Mouse (Mus musculus) ES-Bruce4 (cell line): ENCODE measurements around the gene Myom3. TPM values are rescaled to one million over a fixed set of nuclear protein-coding genes. Genes with fewer than 3 reads are reported as not detected.

Source experiments
- H3K27ac ChIP-seq: 2 replicates; pipeline ENCODE4 v1.5.1; 2012; ENCODE audit warnings: low read length, inconsistent platforms; ENCODE audit not compliant: insufficient read depth
- H3K27me3 ChIP-seq: 2 replicates; pipeline ENCODE4 v1.6.1; 2012; ENCODE audit warnings: mild to moderate bottlenecking, low read length, inconsistent platforms; ENCODE audit not compliant: control insufficient read depth, poor library complexity, insufficient read depth, severe bottlenecking
- H3K36me3 ChIP-seq: 2 replicates; pipeline ENCODE4 v1.6.1; 2012; ENCODE audit warnings: inconsistent platforms, mild to moderate bottlenecking, low read length, moderate library complexity; ENCODE audit not compliant: control insufficient read depth, poor library complexity, insufficient read depth, severe bottlenecking
- H3K4me1 ChIP-seq: one replicate; pipeline ENCODE4 v1.8.1; 2011; ENCODE audit warnings: low read length; ENCODE audit not compliant: control insufficient read depth, insufficient read depth
- H3K4me3 ChIP-seq: 2 replicates; pipeline ENCODE4 v1.5.1; 2011; ENCODE audit warnings: low read depth, mild to moderate bottlenecking, low read length
- H3K9ac ChIP-seq: 2 replicates; pipeline ENCODE4 v1.6.1; 2012; ENCODE audit warnings: low read depth, mild to moderate bottlenecking, inconsistent platforms; ENCODE audit not compliant: poor library complexity, severe bottlenecking
- H3K9me3 ChIP-seq: replicated peaks from 2 replicates; pipeline ENCODE4 v1.6.1; 2012; ENCODE audit warnings: mild to moderate bottlenecking, low read length, inconsistent platforms; ENCODE audit not compliant: control insufficient read depth, poor library complexity, insufficient read depth, severe bottlenecking
- CTCF ChIP-seq: IDR thresholded peaks from one replicate; pipeline ENCODE4 v1.8.1; 2011; ENCODE audit warnings: low read depth, low read length
- EP300 ChIP-seq: IDR thresholded peaks from 2 replicates; pipeline ENCODE4 v1.6.1; 2011; ENCODE audit warnings: low read depth, low read length; ENCODE audit not compliant: insufficient read depth
- POLR2A ChIP-seq: IDR thresholded peaks from one replicate; pipeline ENCODE4 v1.8.1; 2011; ENCODE audit warnings: low read length; ENCODE audit not compliant: insufficient read depth
- polyA plus RNA-seq: library from polyadenylated mRNA; stranded (reverse); fragments of >200 nt; gene quantifications from 2 replicates; pipeline ENCODE4 v1.2.4, GENCODE M21; 2011; ENCODE audit warnings: low read depth; ENCODE audit not compliant: missing spikeins, insufficient read depth, insufficient read length

The Myom3 gene
- polyA plus RNA-seq, 1 experiment = not detected

DNA sequence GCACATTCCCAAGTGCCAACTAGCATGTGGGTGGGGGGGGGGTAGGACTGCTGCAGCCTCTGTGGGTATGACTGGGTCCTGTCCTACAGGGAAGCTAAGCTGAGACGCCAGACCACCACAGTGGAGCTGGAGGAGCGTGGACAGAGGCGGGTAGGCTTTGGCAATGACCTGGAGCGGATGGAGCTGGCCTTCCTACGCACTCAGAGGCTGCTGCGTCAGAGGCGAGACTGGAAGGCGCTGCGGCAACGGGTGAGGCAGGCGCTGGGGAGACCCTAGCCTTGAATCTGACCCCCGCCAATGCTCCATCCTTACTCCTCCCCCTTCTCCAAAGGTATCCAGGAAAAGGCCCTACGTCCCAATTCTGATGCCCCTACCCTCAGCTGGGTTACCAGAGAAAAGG lies 5.2 kb downstream of the Myom3 start:
- Histone ChIP-seq H3K4me1 (no peaks in the 10 kb centered on the region), H3K27me3 (no peaks in the 10 kb centered on the region), H3K9me3 (no peaks in the 10 kb centered on the region), H3K9ac (no peak overlapping the region), H3K4me3 (no peak overlapping the region), H3K27ac (no peak overlapping the region), H3K36me3 (no peaks in the 10 kb centered on the region)
- TF ChIP-seq EP300 (no peak), CTCF (no peak), POLR2A (no peak)

DNA sequence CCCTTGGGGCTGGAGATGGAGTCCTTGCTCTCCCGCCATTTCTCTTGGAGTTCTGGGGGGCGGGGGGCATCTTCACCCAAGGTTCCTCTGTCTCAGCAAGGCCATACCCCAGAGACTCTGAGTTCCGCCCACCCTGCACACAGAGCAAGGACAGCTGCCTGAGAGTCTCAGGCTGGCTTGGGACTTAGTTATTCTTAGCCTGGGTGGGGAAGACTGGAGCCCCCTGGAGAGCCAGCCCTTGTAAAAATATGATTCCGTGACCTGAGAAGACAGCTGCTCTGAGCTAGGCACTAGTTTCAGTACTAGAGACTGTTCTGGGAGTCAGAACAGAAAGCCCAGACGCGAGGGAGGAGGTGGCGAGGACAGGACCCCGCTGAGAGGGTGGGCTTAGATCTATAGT lies 6.2 kb downstream of the Myom3 start:
- TF ChIP-seq CTCF (no peak), EP300 (no peak), POLR2A (no peak)
- Histone ChIP-seq H3K9ac (no peak overlapping the region), H3K27ac (no peak overlapping the region), H3K4me1 (no peaks in the 10 kb centered on the region), H3K36me3 (no peaks in the 10 kb centered on the region), H3K9me3 (no peaks in the 10 kb centered on the region), H3K4me3 (no peak overlapping the region), H3K27me3 (no peaks in the 10 kb centered on the region)

DNA sequence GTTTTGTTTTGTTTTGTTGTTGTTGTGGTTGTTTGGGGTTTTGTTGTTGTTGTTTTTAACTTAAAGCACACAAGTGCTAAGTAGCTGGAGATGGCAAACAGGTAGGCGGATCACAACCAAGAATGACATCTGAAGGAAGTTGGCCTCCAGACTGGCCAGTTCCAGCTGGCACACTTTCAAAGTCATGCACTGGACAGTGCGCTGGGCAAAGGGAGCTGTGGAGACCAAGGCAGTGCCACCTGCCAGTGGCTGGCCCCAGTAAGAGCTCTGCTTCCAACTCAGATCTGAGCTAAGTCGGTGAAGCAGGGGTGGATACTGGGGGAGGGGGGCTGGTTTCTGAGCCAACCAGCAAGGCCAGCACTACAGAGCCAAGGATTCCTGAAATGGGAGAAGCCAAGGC lies 7.5 kb downstream of the Myom3 start:
- TF ChIP-seq CTCF (no peak), EP300 (no peak), POLR2A (no peak)
- Histone ChIP-seq H3K9ac (no peak overlapping the region), H3K4me1 (no peaks in the 10 kb centered on the region)

DNA sequence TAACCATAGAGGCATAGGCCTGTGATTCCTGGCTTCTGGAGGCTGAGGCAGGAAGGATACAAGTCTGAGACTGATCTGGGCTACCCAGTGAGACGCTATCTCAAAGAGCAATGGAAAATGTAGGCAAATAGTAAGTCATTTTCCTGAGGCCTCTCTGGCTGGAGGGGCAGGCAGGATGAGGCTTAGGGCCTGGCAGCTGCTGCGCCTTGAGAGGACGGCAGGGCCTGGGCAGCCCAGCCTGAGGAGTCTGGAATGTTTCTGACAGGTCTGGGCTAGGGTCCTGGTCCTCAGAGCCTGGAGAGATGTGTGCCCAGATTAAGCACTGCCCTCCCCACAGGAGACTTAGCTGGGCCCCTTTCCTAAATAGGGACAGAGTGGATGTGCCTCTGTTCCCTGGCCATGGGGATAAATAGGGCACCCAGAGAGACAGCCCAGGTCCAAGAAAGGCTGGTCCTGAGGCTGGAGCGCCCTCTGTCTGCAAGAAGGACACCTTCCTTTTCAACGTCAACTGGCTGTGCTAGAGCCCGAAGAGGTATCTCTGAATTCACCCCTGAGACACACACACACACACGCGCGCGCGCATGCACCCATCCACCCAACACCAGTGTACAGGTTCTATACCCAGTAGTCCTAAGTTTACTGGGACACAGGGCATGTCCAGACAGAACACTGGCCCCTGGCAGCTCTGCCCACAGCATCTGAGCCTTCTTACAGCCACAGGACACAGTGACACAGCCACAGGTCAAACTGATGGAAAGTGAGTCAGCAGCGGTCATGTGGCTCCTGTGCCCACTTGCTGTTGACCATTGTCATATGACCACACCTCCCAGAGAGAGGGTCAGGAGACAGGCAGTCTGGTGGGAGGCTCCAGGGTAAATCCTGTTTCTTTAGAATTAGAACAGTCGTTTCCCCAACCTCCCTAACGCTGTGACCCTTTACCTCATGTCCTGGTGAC lies 9.3 kb downstream of the Myom3 start:
- Histone ChIP-seq H3K27ac (no peak overlapping the region), H3K4me3 (no peak overlapping the region), H3K9me3 (no peaks in the 10 kb centered on the region), H3K9ac (no peak overlapping the region), H3K4me1 (no peaks in the 10 kb centered on the region), H3K27me3 (no peaks in the 10 kb centered on the region), H3K36me3 (no peaks in the 10 kb centered on the region)
- no peak for TF ChIP-seq EP300
- TF ChIP-seq CTCF = peak; percentile 88
- TF ChIP-seq POLR2A = no peak

More for the DNA sequence above, 7.5 kb downstream of the Myom3 start:
- Histone ChIP-seq H3K4me3 (no peak overlapping the region), H3K27ac (no peak overlapping the region), H3K9me3 (no peaks in the 10 kb centered on the region), H3K36me3 (no peaks in the 10 kb centered on the region), H3K27me3 (no peaks in the 10 kb centered on the region)

DNA sequence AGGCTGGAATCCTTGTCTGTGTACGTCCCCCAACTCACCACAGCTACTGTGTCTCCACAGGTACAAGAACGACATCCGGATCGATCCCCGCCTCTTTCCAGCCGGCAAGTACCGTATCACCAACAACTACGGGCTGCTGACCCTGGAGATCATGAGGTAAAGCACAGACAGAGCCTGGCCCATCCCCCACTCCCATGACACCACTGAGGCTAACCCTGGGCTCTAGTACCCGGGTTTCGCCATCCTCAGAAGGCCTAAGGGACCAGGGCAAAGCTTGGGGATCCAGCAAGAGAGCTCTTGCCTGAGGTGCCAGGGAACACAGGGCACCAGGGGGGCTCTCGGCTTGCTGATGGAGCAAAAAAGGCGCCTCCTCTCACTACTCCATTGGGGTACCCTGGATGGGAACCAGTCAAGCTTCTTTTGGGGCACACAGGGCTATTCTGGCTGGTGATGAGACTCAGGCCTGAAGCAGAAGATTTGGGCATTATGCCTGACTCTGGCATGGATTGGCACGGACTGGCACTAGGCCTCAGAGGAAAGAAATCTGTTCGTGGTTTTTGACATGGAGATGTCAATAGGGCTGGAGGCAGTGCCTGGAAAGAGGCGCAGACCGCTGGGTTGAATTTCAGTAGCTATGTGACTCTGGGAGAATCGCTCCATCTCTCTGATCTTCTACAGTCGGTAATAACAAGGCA lies 11.2 kb downstream of the Myom3 start:
- no peaks in the 10 kb centered on the region for H3K9me3 ChIP-seq
- no peaks in the 10 kb centered on the region for H3K4me1 ChIP-seq
- no peaks in the 10 kb centered on the region for H3K27me3 ChIP-seq
- H3K36me3 ChIP-seq = no peaks in the 10 kb centered on the region
- TF ChIP-seq POLR2A (no peak), CTCF (no peak), EP300 (no peak)
- no peak overlapping the region for H3K4me3 ChIP-seq
- H3K27ac ChIP-seq = no peak overlapping the region
- H3K9ac ChIP-seq = no peak overlapping the region

DNA sequence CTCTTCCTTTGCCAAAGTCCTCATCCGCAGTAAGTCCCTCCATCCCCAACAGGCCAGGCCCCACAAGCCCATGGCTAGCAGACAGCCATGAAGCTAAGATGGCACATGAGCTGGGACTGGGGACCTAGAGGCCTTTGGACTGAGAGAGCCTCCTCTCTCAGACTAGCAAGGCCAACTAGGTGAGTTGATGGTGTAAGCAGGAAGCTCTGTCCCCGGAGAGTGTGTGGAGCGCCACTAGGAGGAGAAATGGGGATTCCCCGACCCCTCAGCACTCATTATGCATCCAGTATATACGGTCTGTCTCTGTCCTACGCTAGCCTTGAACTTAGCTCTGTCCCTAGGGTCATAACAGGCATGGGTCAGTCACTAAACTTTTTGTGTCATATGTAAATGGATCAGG lies 12.1 kb downstream of the Myom3 start:
- Histone ChIP-seq H3K36me3 (no peaks in the 10 kb centered on the region), H3K4me1 (no peaks in the 10 kb centered on the region), H3K9me3 (no peaks in the 10 kb centered on the region), H3K27me3 (no peaks in the 10 kb centered on the region), H3K4me3 (no peak overlapping the region), H3K27ac (no peak overlapping the region), H3K9ac (no peak overlapping the region)
- no peak for TF ChIP-seq CTCF
- no peak for TF ChIP-seq EP300
- TF ChIP-seq POLR2A = no peak
